Mouse (Mus musculus) lung, embryonic 16.5 days (tissue): Measurements from ENCODE around the gene Maml2. TPM values are rescaled to one million over a fixed set of nuclear protein-coding genes. Genes with fewer than 3 reads are reported as not detected.

ENCODE experiments used
- ATAC-seq: fragments of 200-750 bp; cut with Nextera tagmentation; 2 replicates; pipeline ENCODE4 v1.8.0; 2017; ENCODE audit warnings: low read depth, mild to moderate bottlenecking, moderate library complexity
- H3K27ac ChIP-seq: fragments of 300-500 bp; sonication (generic); 2 replicates; pipeline ENCODE4 v1.5.1; 2014; ENCODE audit warnings: mild to moderate bottlenecking, control low read depth, low read length
- H3K27me3 ChIP-seq: fragments of 300-500 bp; sonication (generic); 2 replicates; pipeline ENCODE4 v1.6.1; 2014; ENCODE audit warnings: low read depth, low read length, mixed read lengths; ENCODE audit not compliant: control insufficient read depth, insufficient read depth
- H3K36me3 ChIP-seq: fragments of 300-500 bp; sonication (generic); 2 replicates; pipeline ENCODE4 v1.6.1; 2014; ENCODE audit warnings: low read length; ENCODE audit not compliant: control insufficient read depth, insufficient read depth
- H3K4me1 ChIP-seq: fragments of 300-500 bp; sonication (generic); replicated peaks from 2 replicates; pipeline ENCODE4 v1.6.1; 2014; ENCODE audit warnings: low read length, mixed read lengths; ENCODE audit not compliant: control insufficient read depth, insufficient read depth
- H3K4me2 ChIP-seq: fragments of 300-500 bp; sonication (generic); 2 replicates; pipeline ENCODE4 v1.6.1; 2014; ENCODE audit warnings: low read depth, low read length, control low read depth
- H3K4me3 ChIP-seq: fragments of 300-500 bp; sonication (generic); 2 replicates; pipeline ENCODE4 v1.5.1; 2014; ENCODE audit warnings: mild to moderate bottlenecking, low read length, control low read depth
- H3K9ac ChIP-seq: fragments of 300-500 bp; sonication (generic); 2 replicates; pipeline ENCODE4 v1.6.1; 2014; ENCODE audit warnings: low read length, control low read depth
- H3K9me3 ChIP-seq: fragments of 300-500 bp; sonication (generic); 2 replicates; pipeline ENCODE4 v1.6.1; 2016; ENCODE audit warnings: low read length; ENCODE audit not compliant: control insufficient read depth
- WGBS: fragments of 180-500 bp; shearing (Covaris S2); extraction: QIAGEN DNeasy Blood & Tissue Kit; methylation state at CpG from one replicate; pipeline ENCODE4 v1.1.7; 2014; 5-methylcytosine and 5-hydroxymethylcytosine counted together
- polyA plus RNA-seq: library from polyadenylated mRNA; unstranded; fragments of >200 nt; fragmentation: Nextera tagmentation; extraction: Ambion mirVana; gene quantifications from 2 replicates; pipeline ENCODE4 v1.2.1, GENCODE M21; 2015

Gene Maml2
- polyA plus RNA-seq: 15.3 and 15.6 TPM in 2 replicates

DNA sequence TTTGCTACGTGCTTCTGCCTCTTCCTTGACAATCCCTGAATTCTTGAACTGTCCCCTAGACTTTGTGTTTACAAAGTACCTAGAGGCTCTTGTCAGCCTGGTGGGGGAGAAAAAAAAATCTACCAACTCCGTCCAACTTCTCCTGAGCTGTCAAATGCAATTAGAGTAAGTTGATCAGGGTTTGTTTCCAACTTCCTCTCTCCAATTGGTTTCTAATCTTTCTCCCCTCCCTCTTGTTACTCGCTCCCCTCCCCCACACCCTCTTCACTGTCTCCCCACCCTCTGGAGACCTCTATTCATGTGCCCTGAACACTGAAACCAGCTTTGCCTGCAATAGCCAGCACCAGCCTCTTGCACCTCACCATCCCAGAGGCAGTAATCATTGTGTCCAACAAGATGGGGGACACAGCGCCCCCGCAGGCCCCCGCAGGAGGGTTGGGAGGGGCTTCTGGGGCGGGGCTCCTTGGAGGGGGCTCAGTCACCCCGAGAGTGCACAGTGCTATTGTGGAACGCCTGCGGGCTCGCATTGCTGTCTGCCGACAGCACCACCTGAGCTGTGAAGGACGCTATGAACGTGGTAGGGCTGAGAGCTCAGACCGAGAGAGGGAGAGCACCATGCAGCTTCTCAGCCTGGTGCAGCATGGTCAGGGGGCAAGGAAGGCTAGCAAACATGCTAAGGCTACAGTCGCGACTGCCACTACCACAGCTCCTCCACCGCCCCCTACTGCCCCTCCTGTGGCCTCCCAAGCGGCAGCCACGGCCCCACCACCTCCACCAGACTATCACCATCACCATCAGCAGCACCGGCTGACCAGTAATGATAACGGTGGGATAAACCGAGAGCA is at the start of gene Maml2:
Maml2 (plus strand) TSS at position 290 of the 845 bp plus-strand sequence.
- H3K36me3 ChIP-seq: no peaks in the 10 kb centered on the region

DNA sequence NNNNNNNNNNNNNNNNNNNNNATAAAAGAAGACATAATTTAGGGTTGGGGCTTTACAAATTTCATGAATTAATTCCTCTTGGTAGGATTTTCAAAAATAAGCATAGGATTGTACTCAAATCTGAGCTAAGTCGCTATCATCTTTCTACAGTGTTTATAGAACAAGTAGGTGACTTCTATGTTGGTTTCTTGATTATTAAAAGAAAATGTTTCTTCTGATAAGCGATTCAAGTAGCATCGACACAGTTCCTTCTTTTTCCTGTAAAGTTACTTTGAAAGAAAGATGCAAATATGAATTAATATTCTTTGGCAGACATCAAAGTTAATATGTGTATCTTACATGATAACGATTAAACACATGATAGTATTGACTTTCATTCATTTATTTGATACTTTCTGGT is 49.7 kb upstream of the Maml2 start:
- Histone ChIP-seq H3K9ac (no peak overlapping the region), H3K4me3 (no peak overlapping the region; the same call in 1 of the 2 replicates), H3K9me3 (no peaks in the 10 kb centered on the region), H3K27ac (no peak overlapping the region), H3K4me2 (no peak overlapping the region; the same call in 1 of the 2 replicates), H3K4me1 (peaks cover 3% of the 10 kb centered on the region; the same call in 1 of the 2 replicates), H3K36me3 (no peaks in the 10 kb centered on the region), H3K27me3 (no peaks in the 10 kb centered on the region)
- WGBS: 90% methylated on average over 4 of the region's 4 CpGs
- ATAC-seq: no peak

More for the DNA sequence above, at the start of gene Maml2:
- Histone ChIP-seq H3K9ac (peak within 1 kb of the TSS; percentile 73), H3K9me3 (no peaks in the 10 kb centered on the region), H3K4me1 (peaks cover 46% of the 10 kb centered on the region), H3K4me3 (peak within 1 kb of the TSS; percentile 69), H3K4me2 (peak within 1 kb of the TSS; percentile 67), H3K27me3 (no peaks in the 10 kb centered on the region), H3K27ac (peak within 1 kb of the TSS; percentile 88)
- under 1% methylated on average over 23 of the region's 23 CpGs for WGBS
- ATAC-seq: peak; percentile 65

DNA sequence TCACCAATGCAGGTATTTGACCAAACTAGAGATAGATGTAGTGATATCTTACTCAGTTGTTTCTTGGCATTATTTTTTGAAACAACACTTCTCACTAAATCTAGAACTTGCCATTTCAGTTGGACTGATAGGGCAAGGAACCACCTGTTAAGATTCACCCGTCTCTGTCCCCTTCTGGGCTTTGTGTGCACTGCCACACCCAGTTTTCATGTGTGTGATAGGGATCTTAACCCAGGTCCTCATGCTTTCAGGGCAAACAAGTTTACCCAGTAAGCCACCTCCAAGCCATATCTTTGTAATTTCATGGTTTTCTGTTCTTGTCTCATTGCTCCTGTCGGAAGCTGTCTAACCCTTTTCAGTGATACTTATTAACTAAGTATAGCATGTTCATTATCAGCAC is 46.5 kb upstream of the Maml2 start:
- Histone ChIP-seq H3K36me3 (peaks cover 2% of the 10 kb centered on the region; the same call in 1 of the 2 replicates), H3K27me3 (no peaks in the 10 kb centered on the region), H3K9me3 (no peaks in the 10 kb centered on the region), H3K27ac (no peak overlapping the region), H3K4me3 (no peak overlapping the region), H3K4me2 (no peak overlapping the region), H3K4me1 (no peaks in the 10 kb centered on the region; the same call in 1 of the 2 replicates), H3K9ac (no peak overlapping the region)
- 71% methylated on average over 2 of the region's 2 CpGs for WGBS
- ATAC-seq: no peak

DNA sequence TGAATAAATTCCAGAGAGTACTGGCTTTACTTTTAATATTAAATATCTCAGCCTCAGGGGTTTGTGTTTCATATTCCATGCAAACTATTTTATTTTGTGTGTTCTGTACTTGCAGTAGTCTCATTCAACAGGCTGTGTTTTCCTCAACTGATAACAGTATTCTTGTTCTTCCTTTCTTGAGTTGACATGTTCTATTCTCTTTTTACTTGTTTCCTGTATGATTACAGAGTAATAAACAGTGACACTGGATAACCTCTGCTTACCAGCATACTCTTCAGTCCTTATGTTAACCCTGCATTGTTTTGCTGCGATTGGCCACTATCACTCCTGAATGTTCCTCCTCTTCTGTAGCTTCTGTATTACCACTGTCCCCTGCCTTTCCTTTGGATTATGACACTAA is 41.0 kb upstream of the Maml2 start:
- WGBS: 91% methylated on average over 1 of the region's 1 CpGs
- H3K27ac ChIP-seq: no peak overlapping the region
- no peaks in the 10 kb centered on the region for H3K27me3 ChIP-seq
- H3K9ac ChIP-seq: no peak overlapping the region
- ATAC-seq: no peak
- H3K4me1 ChIP-seq: no peaks in the 10 kb centered on the region
- H3K4me2 ChIP-seq: no peak overlapping the region
- no peaks in the 10 kb centered on the region for H3K9me3 ChIP-seq
- H3K4me3 ChIP-seq: no peak overlapping the region
- H3K36me3 ChIP-seq: peaks cover 2% of the 10 kb centered on the region; the same call in 1 of the 2 replicates

DNA sequence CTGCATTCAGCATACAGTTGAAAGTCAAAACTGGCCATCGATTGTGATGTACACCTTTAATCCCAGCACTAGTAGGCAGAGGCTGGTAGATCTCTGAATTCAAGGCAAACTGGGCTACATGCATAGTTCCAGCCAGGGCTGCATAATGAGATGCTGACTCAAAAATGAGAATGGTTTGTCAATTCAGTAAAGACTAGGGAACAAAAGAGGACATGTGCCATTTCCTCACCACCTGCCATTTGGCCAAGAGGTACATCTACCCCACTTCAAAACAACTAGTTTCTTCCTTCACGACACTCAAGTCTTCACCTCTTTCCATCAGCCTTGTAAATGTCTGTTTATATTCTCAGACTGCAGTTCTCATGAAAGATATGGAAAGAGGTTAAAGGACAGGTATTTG is 39.6 kb upstream of the Maml2 start:
- peaks cover 2% of the 10 kb centered on the region; the same call in 1 of the 2 replicates for H3K36me3 ChIP-seq

DNA sequence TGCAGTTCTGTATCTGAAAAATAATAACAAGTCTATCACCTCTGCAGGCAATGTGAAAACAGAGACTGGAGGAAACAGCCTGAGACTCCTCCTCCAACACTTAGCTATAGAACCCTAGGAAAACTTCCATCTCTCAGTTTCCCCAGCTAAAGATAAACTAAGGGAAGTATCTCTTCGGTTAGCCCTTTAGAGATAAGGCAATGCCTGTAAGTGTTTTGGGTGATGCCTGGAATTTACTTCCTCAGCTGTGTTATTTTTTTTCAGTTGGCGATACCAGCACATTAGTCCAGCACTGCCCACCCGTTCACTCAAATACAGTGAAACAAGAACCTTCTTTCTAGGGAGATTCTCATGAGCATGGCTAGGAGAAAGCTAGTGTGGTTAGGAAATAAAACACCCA is 36.8 kb upstream of the Maml2 start:
- Histone ChIP-seq H3K9ac (no peak overlapping the region), H3K27ac (no peak overlapping the region), H3K36me3 (no peaks in the 10 kb centered on the region), H3K4me1 (no peaks in the 10 kb centered on the region), H3K4me3 (no peak overlapping the region), H3K27me3 (no peaks in the 10 kb centered on the region), H3K4me2 (no peak overlapping the region), H3K9me3 (no peaks in the 10 kb centered on the region)
- WGBS: 57% methylated on average over 3 of the region's 3 CpGs
- ATAC-seq: no peak

More for the DNA sequence above, 39.6 kb upstream of the Maml2 start:
- Histone ChIP-seq H3K9ac (no peak overlapping the region), H3K27ac (no peak overlapping the region), H3K4me3 (no peak overlapping the region), H3K4me1 (no peaks in the 10 kb centered on the region), H3K27me3 (no peaks in the 10 kb centered on the region), H3K9me3 (no peaks in the 10 kb centered on the region), H3K4me2 (no peak overlapping the region)
- 89% methylated on average over 2 of the region's 2 CpGs for WGBS
- no peak for ATAC-seq

DNA sequence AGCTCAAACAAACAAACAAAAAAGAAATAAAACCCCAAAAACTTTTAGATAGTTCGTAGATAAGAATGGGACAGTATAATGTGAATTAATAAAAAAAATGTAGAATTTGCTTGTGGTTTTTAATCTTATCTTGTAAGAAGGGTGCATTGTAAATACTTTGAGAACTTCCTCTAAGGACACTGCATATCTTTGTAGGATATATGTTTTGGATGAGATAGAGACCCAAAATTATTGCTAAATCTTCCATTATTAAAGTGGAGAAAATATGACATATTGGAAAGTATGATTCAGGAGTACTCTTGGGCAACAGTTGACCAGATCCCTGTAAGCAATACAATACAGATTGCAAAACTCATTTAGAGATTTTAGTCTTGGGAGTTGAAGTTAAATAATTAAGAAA is 24.5 kb upstream of the Maml2 start:
- H3K36me3 ChIP-seq: 0 out of 2 replicates have a peak, but pooled peaks cover 5% of the 10 kb centered on the region
- 85% methylated on average over 1 of the region's 1 CpGs for WGBS
- ATAC-seq: no peak
- H3K27me3 ChIP-seq: no peaks in the 10 kb centered on the region
- H3K9me3 ChIP-seq: no peaks in the 10 kb centered on the region
- H3K27ac ChIP-seq: no peak overlapping the region
- no peaks in the 10 kb centered on the region for H3K4me1 ChIP-seq
- H3K9ac ChIP-seq: no peak overlapping the region
- H3K4me2 ChIP-seq: no peak overlapping the region
- no peak overlapping the region for H3K4me3 ChIP-seq

DNA sequence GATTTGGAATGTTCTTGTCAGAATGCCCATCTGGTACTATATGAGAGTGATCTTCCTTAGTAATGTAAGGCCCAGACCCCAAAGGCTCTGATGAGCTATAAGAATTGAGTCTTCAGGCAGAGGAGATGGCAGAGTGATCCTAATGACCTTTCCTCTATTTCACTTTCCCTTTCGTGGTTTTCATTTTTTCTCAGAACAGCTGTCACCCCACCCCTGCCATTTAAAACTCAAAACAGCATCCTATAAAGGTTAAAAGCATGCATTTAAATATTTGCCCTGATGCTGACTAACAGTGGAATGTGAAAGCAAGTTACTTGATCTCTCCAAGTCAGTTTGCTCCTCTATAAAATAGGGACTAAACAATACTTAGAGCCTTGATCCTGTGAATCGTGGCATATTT is 10.3 kb upstream of the Maml2 start:
- Histone ChIP-seq H3K4me2 (no peak overlapping the region), H3K9me3 (no peaks in the 10 kb centered on the region), H3K27me3 (no peaks in the 10 kb centered on the region), H3K4me3 (no peak overlapping the region), H3K27ac (no peak overlapping the region), H3K9ac (no peak overlapping the region), H3K36me3 (no peaks in the 10 kb centered on the region; the same call in 1 of the 2 replicates), H3K4me1 (no peaks in the 10 kb centered on the region)
- ATAC-seq: no peak
- WGBS: 65% methylated on average over 2 of the region's 2 CpGs

DNA sequence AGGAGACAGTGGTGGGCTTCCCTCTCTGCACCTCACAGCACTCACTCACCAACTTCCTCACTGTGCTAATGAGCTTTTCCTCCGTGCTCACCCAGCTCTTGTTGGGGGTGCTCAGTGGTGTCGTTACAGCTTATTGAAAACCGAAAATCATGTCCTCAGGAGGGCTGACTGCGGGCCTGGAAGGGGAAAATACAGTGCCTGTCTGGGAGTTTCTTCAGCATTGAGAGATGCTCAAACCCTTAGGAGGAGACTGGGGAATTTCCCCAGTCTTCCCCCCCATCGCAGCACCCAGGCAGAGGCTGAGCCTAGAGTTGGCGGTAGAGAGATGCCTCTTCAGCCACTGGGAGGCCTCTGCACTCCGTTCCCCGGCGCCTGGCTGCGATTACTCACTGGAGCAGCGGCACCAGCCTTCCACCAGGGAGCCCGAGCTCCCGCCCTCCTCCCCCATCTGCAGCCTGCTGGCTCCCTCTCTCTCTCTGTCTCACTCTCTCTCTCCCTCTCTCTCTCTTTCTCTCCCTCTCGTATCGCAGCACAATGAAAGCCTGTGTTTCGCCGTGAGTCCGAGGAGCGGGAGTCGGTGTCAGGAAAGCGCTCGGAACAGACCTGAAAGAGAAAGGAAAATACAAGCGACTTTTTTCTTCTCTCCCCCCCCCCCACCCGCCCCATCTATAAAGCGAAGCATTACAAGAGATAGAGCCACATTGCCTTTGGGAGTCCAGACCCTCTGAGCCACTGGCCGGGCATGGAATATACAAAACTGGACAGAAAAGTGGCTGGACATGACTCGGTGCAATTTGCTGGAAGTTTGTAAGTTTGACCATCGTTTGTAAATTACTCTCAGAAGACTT is 1.3 kb upstream of the Maml2 start:
- peak overlapping the region; percentile 73 for H3K9ac ChIP-seq
- ATAC-seq: peak; percentile 97
- H3K4me1 ChIP-seq: peaks cover 36% of the 10 kb centered on the region
- WGBS: 0% methylated on average over 28 of the region's 28 CpGs
- H3K27ac ChIP-seq: peak overlapping the region; percentile 88
- H3K4me3 ChIP-seq: peak overlapping the region; percentile 69
- no peaks in the 10 kb centered on the region for H3K27me3 ChIP-seq
- no peaks in the 10 kb centered on the region for H3K36me3 ChIP-seq
- no peaks in the 10 kb centered on the region for H3K9me3 ChIP-seq
- peak overlapping the region; percentile 67 for H3K4me2 ChIP-seq
